Mouse (Mus musculus): Measurements from ENCODE around the gene Mrps26. TPM values are rescaled to one million over a fixed set of nuclear protein-coding genes. Genes with fewer than 3 reads are reported as not detected.
A peak's percentile ranks its signal among the peaks of the same experiment; 100 is the strongest.
"Not testable (repeated sequence)": the region's sequence is repeated elsewhere in the genome, so short reads cannot be mapped to it uniquely, and the experiment has no call there.

Mrps26 gene
- total RNA-seq (2022): 10 to 100 TPM; 67.0 to 84.9 (median 72.2) TPM

GRCm38 (mm10) chr2:130563212-130564055 is at the start of gene Mrps26:
Gene Mrps26, plus strand, starts transcription at chr2:130563742.
- DNase-seq (ENCODE audit: low spot score): peak; percentile 91

GRCm38 (mm10) chr2:130513907-130514306 is 49.6 kb upstream of the Mrps26 start:
- no peak for DNase-seq (ENCODE audit: low spot score)

- DNase-seq (ENCODE audit: low spot score): no peak
Measured at GRCm38 (mm10) chr2:130515791-130516190, 47.8 kb upstream of the Mrps26 start.

- no peak for DNase-seq (ENCODE audit: low spot score)
Measured at GRCm38 (mm10) chr2:130521927-130522326, 41.6 kb upstream of the Mrps26 start.

- DNase-seq (ENCODE audit: low spot score): not testable (repeated sequence)
Measured at GRCm38 (mm10) chr2:130525480-130525879, 38.1 kb upstream of the Mrps26 start.

GRCm38 (mm10) chr2:130528457-130528856 is 35.1 kb upstream of the Mrps26 start:
- no peak for DNase-seq (ENCODE audit: low spot score)

GRCm38 (mm10) chr2:130529290-130529689 is 34.3 kb upstream of the Mrps26 start:
- no peak for DNase-seq (ENCODE audit: low spot score)

GRCm38 (mm10) chr2:130529925-130530324 is 33.6 kb upstream of the Mrps26 start:
- DNase-seq (ENCODE audit: low spot score): no peak

- DNase-seq (ENCODE audit: low spot score): no peak
Measured at GRCm38 (mm10) chr2:130532201-130532600, 31.3 kb upstream of the Mrps26 start.

- no peak for DNase-seq (ENCODE audit: low spot score)
Measured at GRCm38 (mm10) chr2:130535017-130535416, 28.5 kb upstream of the Mrps26 start.

- DNase-seq (ENCODE audit: low spot score): no peak
Measured at GRCm38 (mm10) chr2:130536890-130537289, 26.7 kb upstream of the Mrps26 start.

- DNase-seq (ENCODE audit: low spot score): no peak
Measured at GRCm38 (mm10) chr2:130538876-130539546, 24.5 kb upstream of the Mrps26 start.

- DNase-seq (ENCODE audit: low spot score): no peak
Measured at GRCm38 (mm10) chr2:130540266-130540665, 23.3 kb upstream of the Mrps26 start.

- no peak for DNase-seq (ENCODE audit: low spot score)
Measured at GRCm38 (mm10) chr2:130546957-130547356, 16.6 kb upstream of the Mrps26 start.

- DNase-seq (ENCODE audit: low spot score): no peak
Measured at GRCm38 (mm10) chr2:130554841-130555240, 8.7 kb upstream of the Mrps26 start.

GRCm38 (mm10) chr2:130556292-130556691 is 7.2 kb upstream of the Mrps26 start:
- no peak for DNase-seq (ENCODE audit: low spot score)

- no peak for DNase-seq (ENCODE audit: low spot score)
Measured at GRCm38 (mm10) chr2:130557462-130557861, 6.1 kb upstream of the Mrps26 start.

- DNase-seq (ENCODE audit: low spot score): no peak
Measured at GRCm38 (mm10) chr2:130558015-130558414, 5.5 kb upstream of the Mrps26 start.

GRCm38 (mm10) chr2:130564063-130564462 is 521 bp downstream of the Mrps26 start:
- DNase-seq (ENCODE audit: low spot score): no peak

- DNase-seq (ENCODE audit: low spot score): no peak
Measured at GRCm38 (mm10) chr2:130564983-130565382, 1.4 kb downstream of the Mrps26 start.

- no peak for DNase-seq (ENCODE audit: low spot score)
Measured at GRCm38 (mm10) chr2:130568921-130569320, 5.4 kb downstream of the Mrps26 start.

- DNase-seq (ENCODE audit: low spot score): no peak
Measured at GRCm38 (mm10) chr2:130569926-130570325, 6.4 kb downstream of the Mrps26 start.

- no peak for DNase-seq (ENCODE audit: low spot score)
Measured at GRCm38 (mm10) chr2:130574960-130575359, 11.4 kb downstream of the Mrps26 start.

All from heart, adult 8-10 months (tissue).